Mouse (Mus musculus) MEL (cell line): ENCODE data around the gene Alg3. TPM values are rescaled to one million over a fixed set of nuclear protein-coding genes. Genes with fewer than 3 reads are reported as not detected.

ENCODE experiments used
- CHD2 ChIP-seq: IDR thresholded peaks from 2 replicates; pipeline ENCODE4 v1.6.1; 2011; ENCODE audit warnings: low read length, improper control_type of control experiment
- CTCF ChIP-seq, 3 experiments: IDR thresholded peaks in 2 of 3; conservative IDR thresholded peaks in 1 of 3; 2 replicates each; pipeline ENCODE4 v1.5.1; 2011 to 2012; ENCODE audit warnings: low read length in 3 of 3, low read depth in 2 of 3, mild to moderate bottlenecking in 2 of 3, improper control_type of control experiment in 1 of 3, inconsistent platforms in 1 of 3, mixed read lengths in 1 of 3, moderate library complexity in 1 of 3; ENCODE audit not compliant: control insufficient read depth in 1 of 3, insufficient read depth in 1 of 3, poor library complexity in 1 of 3, severe bottlenecking in 1 of 3
- E2F4 ChIP-seq: IDR thresholded peaks from 2 replicates; pipeline ENCODE4 v1.6.1; 2011; ENCODE audit warnings: low read depth, low read length, improper control_type of control experiment, borderline replicate concordance
- ELF1 ChIP-seq: IDR thresholded peaks from 2 replicates; pipeline ENCODE4 v1.6.1; 2014; ENCODE audit warnings: low read depth, mild to moderate bottlenecking, inconsistent platforms, low read length, improper control_type of control experiment, moderate library complexity
- EP300 ChIP-seq, 2 experiments: IDR thresholded peaks; 2 replicates each; pipeline ENCODE4 v1.6.1; 2011; ENCODE audit warnings: improper control_type of control experiment in 2 of 2, low read length in 2 of 2, low read depth in 1 of 2, mild to moderate bottlenecking in 1 of 2
- GABPA ChIP-seq: IDR thresholded peaks from 2 replicates; pipeline ENCODE4 v1.6.1; 2012; ENCODE audit warnings: low read depth, mild to moderate bottlenecking, inconsistent platforms, low read length, improper control_type of control experiment, moderate library complexity
- GATA1 ChIP-seq: IDR thresholded peaks from 2 replicates; pipeline ENCODE4 v1.6.1; 2011; ENCODE audit warnings: low read depth, low read length, improper control_type of control experiment
- JUND ChIP-seq: IDR thresholded peaks from 2 replicates; pipeline ENCODE4 v1.6.1; 2011; ENCODE audit warnings: low read depth, mild to moderate bottlenecking, improper control_type of control experiment, low read length
- MAFK ChIP-seq: IDR thresholded peaks from 2 replicates; pipeline ENCODE4 v1.6.1; 2011; ENCODE audit warnings: low read depth, mild to moderate bottlenecking, low read length, improper control_type of control experiment, borderline replicate concordance
- MXI1 ChIP-seq: IDR thresholded peaks from 2 replicates; pipeline ENCODE4 v1.6.1; 2011; ENCODE audit warnings: mild to moderate bottlenecking, low read depth, low read length, improper control_type of control experiment
- NRF1 ChIP-seq: IDR thresholded peaks from 2 replicates; pipeline ENCODE4 v1.6.1; 2014; ENCODE audit warnings: low read depth, mild to moderate bottlenecking, inconsistent platforms, low read length, improper control_type of control experiment, moderate library complexity; ENCODE audit not compliant: poor library complexity, insufficient read depth, severe bottlenecking
- POLR2AphosphoS2 ChIP-seq: IDR thresholded peaks from 2 replicates; pipeline ENCODE4 v1.6.1; 2011; ENCODE audit warnings: low read length, improper control_type of control experiment
- POLR2AphosphoS5 ChIP-seq: IDR thresholded peaks from 2 replicates; pipeline ENCODE4 v1.6.1; 2012; ENCODE audit warnings: low read depth, borderline replicate concordance, mild to moderate bottlenecking, inconsistent platforms, low read length, moderate library complexity, mixed read lengths
- SIN3A ChIP-seq: IDR thresholded peaks from 2 replicates; pipeline ENCODE4 v1.6.1; 2012; ENCODE audit warnings: low read length, improper control_type of control experiment, inconsistent platforms
- SMC3 ChIP-seq: IDR thresholded peaks from 2 replicates; pipeline ENCODE4 v1.6.1; 2011; ENCODE audit warnings: low read depth, low read length, improper control_type of control experiment
- TAL1 ChIP-seq: IDR thresholded peaks from 2 replicates; pipeline ENCODE4 v1.6.1; 2012; ENCODE audit warnings: mild to moderate bottlenecking, inconsistent platforms, low read length, moderate library complexity, mixed read lengths
- TBP ChIP-seq: IDR thresholded peaks from 2 replicates; pipeline ENCODE4 v1.8.0; 2011; ENCODE audit warnings: low read depth, low read length, improper control_type of control experiment
- TCF12 ChIP-seq: IDR thresholded peaks from 2 replicates; pipeline ENCODE4 v1.6.1; 2014; ENCODE audit warnings: low read depth, mild to moderate bottlenecking, inconsistent platforms, low read length, improper control_type of control experiment, moderate library complexity
- UBTF ChIP-seq: IDR thresholded peaks from 2 replicates; pipeline ENCODE4 v1.6.1; 2012; ENCODE audit warnings: low read depth, mild to moderate bottlenecking, inconsistent platforms, low read length, improper control_type of control experiment, moderate library complexity, borderline replicate concordance; ENCODE audit not compliant: insufficient read depth
- USF1 ChIP-seq: IDR thresholded peaks from 2 replicates; pipeline ENCODE4 v1.6.1; 2014; ENCODE audit warnings: low read depth, mild to moderate bottlenecking, inconsistent platforms, low read length, improper control_type of control experiment, moderate library complexity
- ZC3H11A ChIP-seq: IDR thresholded peaks from 2 replicates; pipeline ENCODE4 v1.6.1; 2012; ENCODE audit warnings: low read depth, mild to moderate bottlenecking, inconsistent platforms, low read length, improper control_type of control experiment
- ZKSCAN1 ChIP-seq: IDR thresholded peaks from 2 replicates; pipeline ENCODE4 v1.6.1; 2012; ENCODE audit warnings: low read depth, mild to moderate bottlenecking, inconsistent platforms, low read length, improper control_type of control experiment, moderate library complexity
- ZMIZ1 ChIP-seq: IDR thresholded peaks from 2 replicates; pipeline ENCODE4 v1.6.1; 2012; ENCODE audit warnings: low read depth, mild to moderate bottlenecking, inconsistent platforms, low read length, improper control_type of control experiment, moderate library complexity
- ZNF384 ChIP-seq: IDR thresholded peaks from 2 replicates; pipeline ENCODE4 v1.6.1; 2012; ENCODE audit warnings: low read depth, mild to moderate bottlenecking, inconsistent platforms, low read length, improper control_type of control experiment
- polyA plus RNA-seq, 2 experiments: library from polyadenylated mRNA; stranded (reverse) in 1 of 2; unstranded in 1 of 2; fragments of >175 nt in 1 of 2; fragments of >200 nt in 1 of 2; gene quantifications; 2 replicates each; pipeline versions ENCODE4 v1.2.1 to v1.2.4; 2012; ENCODE audit warnings: low replicate concordance in 2 of 2, low read depth in 1 of 2; ENCODE audit not compliant: insufficient read length in 2 of 2, insufficient read depth in 1 of 2, missing spikeins in 1 of 2
- total RNA-seq: library from RNA; depleted of rRNA; stranded (reverse); fragments of 300-350 nt; gene quantifications from 2 replicates; pipeline ENCODE4 v1.2.3, GENCODE M21; 2012

The Alg3 gene
- total and polyA plus RNA-seq, 3 experiments: 25.6 to 218 (median 67.6) TPM

- TF ChIP-seq EP300 (IDR thresholded peaks at IDR 0.05; ENCODE audit: low read depth in 1 of 2, low read length in 2 of 2) (no peak; a peak in 1 of 4 replicates), CTCF (IDR thresholded peaks at IDR 0.05 in 2 of 3, conservative IDR thresholded peaks at IDR 0.05 in 1 of 3; ENCODE audit: control insufficient read depth in 1 of 3, insufficient read depth in 1 of 3, low read depth in 2 of 3, low read length in 3 of 3, poor library complexity in 1 of 3, severe bottlenecking in 1 of 3) (no peak), SMC3 (peak; percentile 27; the same call in 1 of the 2 replicates), NRF1 (0 out of 2 replicates have a peak, but pooled peaks have one; percentile 37), TAL1 (no peak), MAFK (no peak), POLR2AphosphoS2 (peak; percentile 80; the same call in 1 of the 2 replicates), CHD2 (no peak), GATA1 (no peak), USF1 (0 out of 2 replicates have a peak, but pooled peaks have one; percentile 18), ZNF384 (0 out of 2 replicates have a peak, but pooled peaks have one; percentile 15), JUND (no peak), TBP (peak; percentile 97), ELF1 (peak; percentile 77), ZKSCAN1 (no peak), E2F4 (peak; percentile 86), ZMIZ1 (peak; percentile 92; the same call in 1 of the 2 replicates), MXI1 (peak; percentile 98), GABPA (no peak), TCF12 (peak; percentile 92), POLR2AphosphoS5 (no peak), UBTF (no peak), SIN3A (peak; percentile 97), ZC3H11A (no peak)
These were observed 806 bp downstream of the Alg3 start (continued) for GRCm38 (mm10) chr16:20610501-20611356.
